Mouse (Mus musculus): ENCODE measurements around the gene Fam117a. TPM values are rescaled to one million over a fixed set of nuclear protein-coding genes. Genes with fewer than 3 reads are reported as not detected.

The Fam117a gene
- polyA plus RNA-seq, 1 experiment from 2014 or later, result 5.5 TPM

DNA sequence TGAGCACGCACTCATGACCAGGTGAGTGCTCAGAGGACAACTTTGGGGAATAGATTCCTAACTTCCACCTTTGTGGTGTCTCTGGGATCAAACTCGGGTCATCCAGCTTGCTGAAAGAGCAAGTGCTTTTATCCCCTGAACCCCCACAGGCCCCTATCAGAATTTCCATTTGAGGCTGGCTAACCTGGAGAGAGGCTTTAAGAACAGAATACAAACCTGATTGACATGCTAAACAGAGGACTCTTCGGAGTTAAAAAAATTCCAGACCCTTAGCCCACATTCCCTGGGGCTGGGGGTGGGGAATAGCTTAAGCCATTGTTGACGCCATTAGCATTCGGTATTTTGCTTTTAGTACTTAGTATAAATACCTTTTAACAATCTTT, 25.4 kb upstream of the Fam117a start:
- H3K4me3 ChIP-seq (ENCODE audit: low read depth, low read length), result no peak overlapping the region
- WGBS, result 36% methylated on average over 5 of the region's 5 CpGs

DNA sequence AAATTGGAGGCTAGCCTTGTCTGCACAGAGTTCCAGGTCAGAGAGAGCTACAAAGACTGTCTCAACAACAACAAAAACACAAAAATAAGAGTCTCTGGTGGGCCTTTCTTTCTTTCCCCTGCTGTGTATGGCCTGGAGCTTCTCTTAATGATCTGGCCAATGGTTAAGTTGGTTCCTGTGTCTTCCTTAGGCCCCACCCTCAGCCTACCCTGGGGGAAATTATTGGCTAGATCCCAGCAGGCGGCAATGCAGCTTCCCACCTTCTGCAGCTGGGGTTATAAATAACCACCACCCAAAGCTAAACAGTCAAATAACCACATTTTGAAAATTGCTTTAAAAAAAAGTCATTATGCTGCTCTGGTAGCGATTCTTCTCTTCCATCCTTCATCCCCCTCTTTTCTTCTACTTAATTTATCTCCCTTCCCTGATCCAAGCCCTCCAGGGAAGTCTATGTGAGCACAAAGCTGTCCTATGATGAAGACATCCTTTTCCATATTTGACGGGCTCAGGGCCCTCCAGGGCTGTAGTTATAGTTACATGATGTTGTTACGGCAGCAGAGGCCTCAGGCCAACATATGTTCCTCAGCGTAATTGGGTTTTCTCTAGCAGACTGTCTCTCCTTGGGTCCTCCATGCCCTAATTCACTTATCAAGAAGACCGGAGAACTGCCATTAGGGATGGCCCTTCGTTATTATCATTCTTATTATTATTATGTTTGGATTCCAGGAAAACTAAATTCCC, 21.4 kb upstream of the Fam117a start:
- H3K4me3 ChIP-seq (ENCODE audit: low read depth, low read length), result no peak overlapping the region
- H3K4me2 ChIP-seq (replicated peaks; ENCODE audit: low read depth), result no peak overlapping the region
- H3K27ac ChIP-seq (ENCODE audit: low read depth, low read length), result no peak overlapping the region
- no peak for TF ChIP-seq CTCF (IDR thresholded peaks at IDR 0.05; ENCODE audit: low read depth)
- H3K4me1 ChIP-seq (replicated peaks; ENCODE audit: control insufficient read depth, insufficient read depth, low read length), result no peaks in the 10 kb centered on the region
- ATAC-seq, result no peak
- H3K9ac ChIP-seq (ENCODE audit: low read depth, low read length), result no peak overlapping the region
- no peaks in the 10 kb centered on the region for H3K36me3 ChIP-seq (ENCODE audit: control insufficient read depth, insufficient read depth)
- WGBS, result 75% methylated on average over 7 of the region's 7 CpGs
- no peaks in the 10 kb centered on the region for H3K27me3 ChIP-seq (replicated peaks; ENCODE audit: control insufficient read depth, insufficient read depth, low read length)
- H3K9me3 ChIP-seq (ENCODE audit: control insufficient read depth), result no peaks in the 10 kb centered on the region

More for the DNA sequence above, 25.4 kb upstream of the Fam117a start:
- peak overlapping the region; percentile 78 for H3K4me2 ChIP-seq (replicated peaks; ENCODE audit: low read depth)
- H3K4me1 ChIP-seq (replicated peaks; ENCODE audit: control insufficient read depth, insufficient read depth, low read length), result no peaks in the 10 kb centered on the region
- no peaks in the 10 kb centered on the region for H3K36me3 ChIP-seq (ENCODE audit: control insufficient read depth, insufficient read depth)
- TF ChIP-seq CTCF (IDR thresholded peaks at IDR 0.05; ENCODE audit: low read depth), result no peak
- no peak overlapping the region for H3K27ac ChIP-seq (ENCODE audit: low read depth, low read length)
- H3K9ac ChIP-seq (ENCODE audit: low read depth, low read length), result 0 out of 2 replicates have a peak overlapping the region, but pooled peaks have one; percentile 62
- no peak for ATAC-seq
- no peaks in the 10 kb centered on the region for H3K9me3 ChIP-seq (ENCODE audit: control insufficient read depth)
- no peaks in the 10 kb centered on the region for H3K27me3 ChIP-seq (replicated peaks; ENCODE audit: control insufficient read depth, insufficient read depth, low read length)

DNA sequence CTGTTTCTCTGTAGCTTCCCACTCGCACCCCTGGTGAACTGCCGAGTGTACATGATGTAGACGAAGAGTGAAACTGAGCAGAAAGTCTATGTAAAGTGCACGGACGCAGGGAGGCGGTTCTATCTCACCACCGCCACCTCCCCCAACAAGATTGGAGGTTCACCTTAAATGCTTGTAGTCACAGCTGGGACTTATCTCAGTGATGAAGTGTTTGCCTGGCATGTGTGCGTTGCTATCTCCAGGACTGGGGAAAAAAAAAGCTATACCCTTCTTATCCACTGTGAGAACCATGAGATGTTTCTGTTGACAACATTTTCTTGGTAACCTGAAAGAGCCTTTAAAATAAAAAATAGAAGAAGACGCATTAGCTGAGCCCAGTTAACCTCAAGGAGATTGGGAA, 18.7 kb upstream of the Fam117a start:
- Histone ChIP-seq H3K27ac (ENCODE audit: low read depth, low read length) (no peak overlapping the region), H3K27me3 (replicated peaks; ENCODE audit: control insufficient read depth, insufficient read depth, low read length) (no peaks in the 10 kb centered on the region), H3K9ac (ENCODE audit: low read depth, low read length) (no peak overlapping the region), H3K4me1 (replicated peaks; ENCODE audit: control insufficient read depth, insufficient read depth, low read length) (no peaks in the 10 kb centered on the region), H3K4me2 (replicated peaks; ENCODE audit: low read depth) (no peak overlapping the region), H3K9me3 (ENCODE audit: control insufficient read depth) (no peaks in the 10 kb centered on the region), H3K4me3 (ENCODE audit: low read depth, low read length) (no peak overlapping the region), H3K36me3 (ENCODE audit: control insufficient read depth, insufficient read depth) (no peaks in the 10 kb centered on the region)
- 75% methylated on average over 9 of the region's 9 CpGs for WGBS
- no peak for TF ChIP-seq CTCF (IDR thresholded peaks at IDR 0.05; ENCODE audit: low read depth)
- ATAC-seq, result no peak

DNA sequence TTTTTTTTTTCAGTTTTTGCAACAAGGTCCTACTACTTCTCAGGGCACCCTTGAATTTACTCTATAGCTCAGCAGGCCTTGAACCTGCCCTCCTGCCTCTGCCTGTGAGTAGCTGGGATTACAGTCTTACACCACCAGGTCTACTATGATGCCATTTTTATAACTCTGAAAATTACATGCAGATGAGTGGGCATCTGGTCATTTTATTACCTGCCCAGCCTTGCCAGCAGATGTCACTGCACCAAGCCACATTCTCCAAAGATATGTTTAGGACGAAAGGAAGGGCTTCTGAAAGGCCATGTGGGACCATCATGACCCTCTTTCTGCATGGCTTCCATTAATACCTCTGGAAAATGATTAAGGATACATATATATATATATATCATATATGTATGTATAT, 17.3 kb upstream of the Fam117a start:
- Histone ChIP-seq H3K4me3 (ENCODE audit: low read depth, low read length) (no peak overlapping the region), H3K4me2 (replicated peaks; ENCODE audit: low read depth) (no peak overlapping the region), H3K27ac (ENCODE audit: low read depth, low read length) (no peak overlapping the region), H3K4me1 (replicated peaks; ENCODE audit: control insufficient read depth, insufficient read depth, low read length) (no peaks in the 10 kb centered on the region), H3K27me3 (replicated peaks; ENCODE audit: control insufficient read depth, insufficient read depth, low read length) (no peaks in the 10 kb centered on the region), H3K9ac (ENCODE audit: low read depth, low read length) (no peak overlapping the region), H3K36me3 (ENCODE audit: control insufficient read depth, insufficient read depth) (no peaks in the 10 kb centered on the region), H3K9me3 (ENCODE audit: control insufficient read depth) (no peaks in the 10 kb centered on the region)
- peak; percentile 66 for TF ChIP-seq CTCF (IDR thresholded peaks at IDR 0.05; ENCODE audit: low read depth)
- 69% methylated on average over 1 of the region's 1 CpGs for WGBS
- ATAC-seq, result no peak

DNA sequence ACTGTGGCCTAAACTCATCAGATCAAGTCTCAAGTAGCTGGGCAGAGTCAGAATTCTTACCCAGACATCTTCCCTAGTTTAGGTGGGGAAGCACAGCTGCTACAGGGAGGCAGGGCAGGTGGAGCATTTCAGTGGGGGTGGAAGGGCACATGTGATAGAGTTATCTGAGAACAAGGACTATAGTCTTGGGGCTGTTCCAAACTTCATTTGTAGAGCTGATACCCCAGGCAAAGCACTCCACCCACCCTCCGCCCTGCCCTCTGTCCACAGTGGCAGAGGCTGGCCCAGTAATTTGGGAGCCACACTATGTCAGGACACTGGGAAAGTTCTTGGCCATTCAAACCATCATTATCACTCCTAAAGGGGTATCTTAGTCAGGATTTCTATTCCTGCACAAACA, 16.8 kb upstream of the Fam117a start:
- no peak for ATAC-seq
- TF ChIP-seq CTCF (IDR thresholded peaks at IDR 0.05; ENCODE audit: low read depth), result no peak
- no peaks in the 10 kb centered on the region for H3K27me3 ChIP-seq (replicated peaks; ENCODE audit: control insufficient read depth, insufficient read depth, low read length)
- no peak overlapping the region for H3K4me3 ChIP-seq (ENCODE audit: low read depth, low read length)
- H3K36me3 ChIP-seq (ENCODE audit: control insufficient read depth, insufficient read depth), result no peaks in the 10 kb centered on the region
- H3K9ac ChIP-seq (ENCODE audit: low read depth, low read length), result no peak overlapping the region
- no peaks in the 10 kb centered on the region for H3K9me3 ChIP-seq (ENCODE audit: control insufficient read depth)
- no peaks in the 10 kb centered on the region for H3K4me1 ChIP-seq (replicated peaks; ENCODE audit: control insufficient read depth, insufficient read depth, low read length)
- 95% methylated on average over 1 of the region's 1 CpGs for WGBS
- no peak overlapping the region for H3K4me2 ChIP-seq (replicated peaks; ENCODE audit: low read depth)
- no peak overlapping the region for H3K27ac ChIP-seq (ENCODE audit: low read depth, low read length)

DNA sequence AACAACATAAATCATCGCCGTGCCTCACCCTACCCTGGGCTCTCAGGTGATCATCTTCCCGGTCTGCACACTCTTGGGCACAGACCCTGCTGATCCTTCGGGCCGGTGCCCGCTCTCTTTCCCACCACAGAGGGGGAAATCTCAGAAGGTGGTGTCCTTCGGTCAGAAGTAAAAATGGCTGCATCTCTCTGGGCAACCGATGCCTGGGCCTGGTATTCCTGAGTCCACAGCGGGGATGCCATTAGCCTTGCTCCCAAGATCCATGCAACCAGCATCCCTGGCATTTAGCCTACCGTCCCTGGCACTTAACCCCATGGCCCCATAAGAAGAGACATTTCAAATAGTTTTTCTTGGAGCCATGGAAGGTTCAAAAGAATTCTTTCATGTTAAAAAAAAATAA, 12.6 kb upstream of the Fam117a start:
- Histone ChIP-seq H3K4me3 (ENCODE audit: low read depth, low read length) (no peak overlapping the region), H3K4me2 (replicated peaks; ENCODE audit: low read depth) (no peak overlapping the region), H3K4me1 (replicated peaks; ENCODE audit: control insufficient read depth, insufficient read depth, low read length) (no peaks in the 10 kb centered on the region), H3K9me3 (ENCODE audit: control insufficient read depth) (no peaks in the 10 kb centered on the region), H3K27me3 (replicated peaks; ENCODE audit: control insufficient read depth, insufficient read depth, low read length) (no peaks in the 10 kb centered on the region), H3K27ac (ENCODE audit: low read depth, low read length) (no peak overlapping the region), H3K9ac (ENCODE audit: low read depth, low read length) (no peak overlapping the region), H3K36me3 (ENCODE audit: control insufficient read depth, insufficient read depth) (no peaks in the 10 kb centered on the region)
- ATAC-seq, result no peak
- 86% methylated on average over 10 of the region's 10 CpGs for WGBS
- TF ChIP-seq CTCF (IDR thresholded peaks at IDR 0.05; ENCODE audit: low read depth), result no peak

All from intestine, postnatal 0 days (tissue).